Mouse (Mus musculus) hindlimb bud, embryonic 11.5 days (tissue): Measurements from ENCODE around the gene Bend6.

Experiments
- DNase-seq: peaks from one replicate; pipeline ENCODE4 v3.0.0-alpha.2; 2012; ENCODE audit warnings: low read depth, low spot score; ENCODE audit errors: extremely low spot score

Bend6 gene

DNA sequence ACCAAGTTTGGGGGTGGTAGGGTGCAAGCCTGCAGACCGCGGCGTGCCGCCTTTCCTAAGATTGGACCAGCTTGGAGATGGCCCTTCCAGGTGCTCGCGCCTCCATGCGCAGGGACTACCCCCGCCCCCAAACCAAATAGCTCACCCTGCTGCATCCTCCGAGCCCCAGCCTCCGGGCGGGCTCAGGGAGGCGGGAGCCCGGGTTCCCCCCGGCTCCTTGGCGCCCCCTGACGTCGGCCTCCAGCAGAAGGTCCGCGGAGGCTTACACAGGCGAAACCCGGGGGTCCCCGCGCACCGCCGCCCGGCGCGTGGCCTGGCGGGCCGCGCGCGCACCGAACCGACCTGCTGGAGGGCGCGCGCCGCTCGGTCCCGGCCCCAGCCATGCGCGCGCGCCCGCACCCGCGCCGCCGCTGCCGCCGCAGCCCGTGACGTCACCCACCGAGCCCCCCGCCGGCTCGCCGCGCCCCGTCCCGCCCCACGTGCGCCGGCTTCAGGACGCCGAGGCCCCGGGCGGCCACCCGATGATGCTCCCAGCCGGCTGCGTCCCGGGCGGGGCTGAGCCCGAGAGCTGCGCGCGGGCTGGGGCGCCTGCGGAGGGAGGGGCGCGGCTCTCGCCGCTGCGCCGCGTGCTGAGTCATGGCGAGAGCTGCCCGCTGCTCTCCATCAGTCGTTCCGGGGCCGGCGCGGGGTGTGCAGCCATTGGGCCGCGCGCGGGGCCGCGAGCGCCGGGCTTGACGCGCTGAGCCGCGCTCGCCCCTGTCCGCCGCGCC, at the start of gene Bend6:
Gene Bend6, minus strand, starts transcription at position 396 of the 770 bp plus-strand sequence.
- DNase-seq = no peak

DNA sequence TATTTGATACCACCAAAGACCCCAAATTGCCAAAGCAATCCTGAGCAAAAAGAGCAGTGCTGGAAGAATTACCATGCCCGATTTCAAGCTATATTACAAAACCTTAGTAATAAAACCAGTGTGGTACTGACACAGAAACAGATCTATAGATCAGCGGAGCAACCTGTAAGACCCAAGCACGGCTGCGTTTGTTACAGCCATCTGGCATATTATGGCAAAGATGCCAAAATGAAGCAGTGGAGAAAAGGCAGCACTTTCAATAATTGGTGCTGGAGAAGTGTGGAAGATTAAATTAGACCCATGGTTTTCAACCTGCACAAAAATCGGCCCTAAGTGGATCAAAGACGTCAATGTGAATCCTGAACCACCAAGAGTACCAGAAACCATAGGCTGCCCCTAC, 48.0 kb upstream of the Bend6 start:
- DNase-seq = no peak

DNA sequence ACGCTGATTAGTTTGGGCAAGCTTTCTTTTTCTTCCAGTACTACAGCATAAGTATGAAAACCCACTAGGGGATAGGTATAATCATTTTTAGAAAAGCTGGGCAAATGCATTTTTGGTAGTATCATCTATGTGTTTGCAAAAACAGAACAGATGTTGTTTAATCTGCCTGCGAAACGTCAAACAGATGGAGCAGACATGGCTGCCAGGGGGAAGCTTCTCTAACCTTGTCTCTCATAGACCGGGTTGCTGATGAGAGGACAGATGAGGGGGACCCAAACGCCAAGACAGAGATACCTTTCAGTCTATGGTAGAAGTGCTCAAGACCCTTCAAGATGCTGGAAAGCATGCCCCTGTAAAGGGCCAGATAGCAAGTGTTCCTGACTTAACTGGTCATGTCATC, 40.9 kb upstream of the Bend6 start:
- DNase-seq = no peak

DNA sequence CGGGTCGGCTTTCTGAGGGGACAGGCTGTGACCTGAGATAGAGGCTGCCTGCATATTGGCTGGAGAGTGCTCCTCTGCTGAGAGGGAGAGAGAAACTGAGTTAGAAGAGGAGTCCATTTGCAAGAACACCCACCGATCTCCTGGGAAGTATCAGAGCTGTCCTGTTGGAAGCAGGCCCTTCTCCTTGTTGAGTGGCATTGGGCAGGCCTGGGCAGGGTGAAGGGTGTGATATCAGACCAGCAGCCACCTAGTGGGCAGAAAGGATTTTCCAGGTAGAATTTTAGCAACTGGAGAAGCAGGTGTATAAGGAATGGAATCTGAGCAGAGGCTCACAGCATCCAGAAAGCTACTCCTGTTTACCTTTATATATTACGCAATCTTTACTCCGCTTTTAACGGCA, 40.2 kb upstream of the Bend6 start:
- no peak for DNase-seq

DNA sequence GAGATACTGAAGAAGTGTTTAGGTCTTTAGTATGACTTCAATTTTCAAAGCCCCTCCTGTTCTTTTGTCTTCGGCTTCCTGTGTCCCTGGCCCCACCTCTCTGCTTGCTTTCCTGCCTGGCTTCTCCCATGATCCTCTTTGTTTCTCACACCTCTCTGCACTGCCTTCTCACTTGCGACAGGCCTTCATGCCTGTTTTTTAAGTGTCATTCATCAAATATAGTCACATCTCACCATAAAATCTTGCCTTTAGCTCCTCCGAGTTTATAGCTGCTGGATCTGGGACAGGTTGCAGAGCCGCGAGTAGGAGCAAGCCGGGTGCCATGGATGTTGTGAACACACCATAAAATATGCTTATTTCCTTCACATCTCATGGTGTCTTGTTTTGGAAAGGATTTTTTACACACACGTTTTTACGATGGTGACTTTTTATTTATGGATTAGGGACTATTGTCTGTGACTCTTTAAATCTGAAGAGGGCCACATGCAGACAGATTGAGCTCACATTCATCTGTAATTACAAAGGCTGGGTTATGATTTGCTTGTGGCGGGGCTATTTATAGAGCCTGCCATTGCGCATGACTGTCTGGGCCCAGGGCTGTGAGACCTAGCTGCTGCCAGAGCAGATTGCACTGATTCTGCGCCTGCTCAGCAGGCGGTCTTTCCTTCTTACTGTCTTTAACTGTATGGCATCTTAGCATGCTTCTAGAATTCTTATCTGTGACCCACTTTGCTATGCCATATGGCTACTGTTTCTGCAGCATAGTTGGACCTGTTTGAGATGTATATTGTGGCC, 39.2 kb upstream of the Bend6 start:
- no peak for DNase-seq

DNA sequence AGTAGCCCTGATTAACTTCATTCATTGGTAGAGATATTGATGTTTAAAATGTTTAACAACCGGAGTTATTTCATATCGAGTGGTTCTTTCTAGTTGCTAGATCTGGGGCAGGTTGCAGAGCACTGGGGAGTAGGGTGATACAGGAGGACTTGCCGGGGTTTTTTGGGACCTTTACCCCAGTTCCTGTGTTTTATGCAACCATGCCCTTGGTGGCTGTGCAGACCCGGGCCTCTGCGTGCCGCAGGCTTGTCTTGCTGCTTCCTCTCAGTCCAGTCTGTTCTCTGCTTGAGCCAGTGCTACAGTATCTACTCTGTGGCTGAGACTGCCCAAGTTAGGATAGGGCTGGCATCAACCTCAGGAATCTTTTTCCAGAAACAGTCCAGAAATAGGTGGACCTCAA, 38.1 kb upstream of the Bend6 start:
- no peak for DNase-seq

DNA sequence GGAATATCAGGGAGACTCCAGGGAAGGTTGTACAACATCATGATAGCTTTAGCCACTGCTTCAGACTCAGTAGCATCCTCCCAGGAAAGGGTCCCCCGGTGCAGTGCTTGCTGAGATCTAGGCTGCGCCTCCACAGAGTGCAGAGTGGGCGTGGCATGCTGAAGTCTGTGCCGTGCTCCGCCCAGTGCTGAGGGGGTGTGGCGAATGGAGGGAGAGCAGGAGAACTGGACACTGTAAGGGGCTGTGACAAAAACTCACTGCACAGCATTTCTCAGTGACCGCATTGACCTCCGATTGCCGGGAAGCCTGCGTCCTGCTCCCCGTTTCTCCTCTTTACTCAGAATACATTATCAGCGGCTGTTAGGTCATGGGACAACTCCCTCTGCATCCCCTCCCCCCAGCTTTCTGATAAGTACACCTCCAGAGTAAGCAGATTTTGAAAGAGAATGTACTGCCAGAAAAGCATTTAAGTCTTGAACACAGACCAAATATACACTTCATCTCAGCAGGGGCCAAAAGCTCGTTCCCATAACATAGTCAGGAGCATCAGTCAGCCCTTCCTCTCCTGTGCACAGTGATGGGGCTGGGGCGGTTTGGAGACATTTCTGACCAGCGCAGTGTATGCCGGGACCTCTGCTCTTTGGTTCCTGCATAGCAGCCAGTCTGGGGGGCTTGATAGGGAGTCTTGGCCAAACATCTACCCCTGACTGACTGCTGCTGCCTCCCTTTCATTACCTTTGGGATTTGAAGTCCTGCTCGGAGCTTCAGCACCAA, 37.5 kb upstream of the Bend6 start:
- DNase-seq = no peak

DNA sequence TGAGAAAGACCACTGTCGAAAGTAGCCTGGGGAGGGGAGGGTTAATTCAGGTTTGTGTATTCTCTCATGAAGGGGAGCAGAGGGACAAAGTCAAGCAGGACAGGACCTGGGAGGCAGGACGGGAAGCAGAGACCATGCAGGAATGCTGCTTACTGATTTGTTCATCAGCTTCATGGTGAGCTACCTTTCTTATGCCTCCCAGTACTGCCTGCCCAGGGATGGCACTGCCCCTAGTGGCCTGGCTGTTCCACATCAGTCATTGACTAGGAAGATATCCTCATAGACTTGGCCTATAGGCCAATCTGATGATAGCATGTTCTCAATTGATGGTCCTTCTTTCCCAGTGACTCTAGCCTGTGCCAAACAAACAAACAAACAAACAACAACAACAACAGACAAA, 36.3 kb upstream of the Bend6 start:
- no peak for DNase-seq

DNA sequence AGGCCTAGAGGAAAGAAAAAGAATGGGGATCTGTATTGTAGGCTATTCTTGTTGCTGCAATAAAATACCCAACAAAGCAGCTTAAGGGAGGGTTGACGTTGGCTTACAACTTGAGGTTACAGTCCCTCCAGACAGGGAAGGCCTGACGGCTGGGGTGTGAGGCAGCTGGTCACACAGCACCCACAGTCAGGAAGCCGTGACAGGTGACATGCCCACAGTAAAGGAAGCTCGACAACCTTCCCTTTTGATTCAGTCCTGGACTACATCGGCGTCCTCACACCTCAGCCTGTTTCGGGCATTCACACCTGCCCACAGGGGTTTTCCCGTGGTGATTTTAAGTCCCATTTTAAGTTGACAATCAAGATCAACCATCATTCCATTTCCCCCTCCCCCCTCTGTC, 35.0 kb upstream of the Bend6 start:
- no peak for DNase-seq

DNA sequence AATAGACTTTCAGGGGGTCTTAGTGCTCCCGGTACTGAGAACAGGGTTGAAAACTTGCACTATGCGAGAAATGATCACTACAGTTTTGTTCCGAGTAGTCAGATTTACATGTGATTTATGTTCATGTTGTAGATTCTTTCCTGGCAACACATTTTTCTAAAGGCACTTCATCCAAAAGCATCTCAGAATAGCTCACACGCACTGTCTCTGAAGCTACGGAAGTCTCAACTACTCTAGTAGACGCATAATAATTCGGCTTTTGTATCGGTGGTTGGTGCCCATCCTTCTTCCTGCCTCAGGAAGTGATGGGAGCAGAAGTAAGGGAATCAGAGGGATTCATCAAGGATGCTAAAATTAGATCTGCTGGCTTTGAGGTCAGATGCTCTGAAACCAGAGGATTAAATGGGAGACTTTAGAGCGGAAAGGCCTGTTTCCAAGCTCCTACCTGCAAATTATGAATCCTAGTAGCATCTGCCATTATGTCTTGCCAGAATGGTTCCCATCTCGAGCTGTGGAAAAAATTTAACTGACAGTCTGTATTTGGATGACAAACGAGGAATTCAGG, 32.8 kb upstream of the Bend6 start:
- no peak for DNase-seq

DNA sequence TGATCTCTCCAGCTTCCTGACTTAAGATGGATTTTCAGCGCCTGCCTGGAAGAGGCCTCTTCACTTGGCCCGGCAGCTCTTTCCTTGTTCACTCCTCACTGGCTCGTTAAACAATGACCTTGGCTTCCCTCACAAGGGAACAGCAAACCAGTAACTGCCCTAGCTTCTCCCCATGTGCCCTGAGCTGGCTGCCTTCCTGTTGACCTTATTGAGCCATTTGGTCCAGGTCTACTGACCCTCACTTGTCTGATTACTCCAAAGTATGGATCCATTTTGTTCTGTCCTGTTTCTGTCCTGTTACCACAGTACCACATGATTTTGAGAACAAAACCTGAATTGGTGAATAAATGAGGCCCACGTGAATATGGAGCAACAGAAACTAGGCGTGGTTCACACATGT, 32.2 kb upstream of the Bend6 start:
- DNase-seq = no peak

DNA sequence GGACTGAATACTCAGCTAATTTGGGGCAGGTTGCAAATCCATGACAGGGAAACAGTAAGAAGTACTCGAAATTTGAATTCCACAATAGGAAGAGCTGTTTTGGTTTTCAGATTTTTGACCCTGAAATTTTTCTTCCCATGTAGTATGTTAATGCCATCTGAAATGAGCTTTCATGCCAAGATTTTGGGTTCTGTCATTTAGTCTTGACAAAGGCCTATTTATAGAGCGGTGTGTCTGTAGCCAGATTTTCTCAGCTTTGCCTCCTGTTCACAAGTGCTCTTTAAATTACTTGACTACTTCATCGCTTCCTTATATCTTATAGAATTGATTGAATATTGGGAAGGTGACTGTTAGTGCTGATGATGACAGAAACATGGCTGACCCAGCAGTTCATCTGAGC, 28.3 kb upstream of the Bend6 start:
- no peak for DNase-seq

DNA sequence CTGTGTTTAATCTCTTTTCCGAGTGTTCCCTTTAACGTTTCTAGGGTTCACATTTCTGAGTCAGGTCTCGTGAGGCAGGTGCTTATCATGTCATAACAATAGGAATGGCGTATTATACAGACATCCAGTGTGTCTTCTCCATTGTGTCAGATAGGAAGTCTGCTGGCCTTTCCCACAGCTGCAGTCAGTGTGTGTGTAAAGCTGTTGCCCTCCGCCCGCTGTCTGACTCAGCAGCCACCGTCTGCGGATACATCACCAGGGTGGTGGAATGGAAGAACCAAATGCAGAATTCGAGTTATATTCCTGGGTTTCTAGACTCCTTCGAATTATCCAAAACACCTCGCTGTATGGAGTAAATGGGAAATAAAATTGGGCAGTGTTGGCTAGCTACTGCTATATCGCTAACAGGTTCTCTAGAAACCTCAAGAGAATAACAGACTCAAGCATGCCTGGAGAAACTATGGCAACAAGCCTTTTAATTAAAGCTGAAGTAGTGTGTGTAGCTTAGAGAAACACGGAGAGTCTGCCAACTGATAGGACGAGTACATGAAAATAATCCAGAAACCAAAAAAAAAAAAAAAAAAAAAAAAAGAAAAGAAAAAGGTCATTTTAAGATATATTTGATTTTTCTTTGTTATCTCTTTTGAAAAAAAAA, 25.4 kb upstream of the Bend6 start:
- DNase-seq = no peak

DNA sequence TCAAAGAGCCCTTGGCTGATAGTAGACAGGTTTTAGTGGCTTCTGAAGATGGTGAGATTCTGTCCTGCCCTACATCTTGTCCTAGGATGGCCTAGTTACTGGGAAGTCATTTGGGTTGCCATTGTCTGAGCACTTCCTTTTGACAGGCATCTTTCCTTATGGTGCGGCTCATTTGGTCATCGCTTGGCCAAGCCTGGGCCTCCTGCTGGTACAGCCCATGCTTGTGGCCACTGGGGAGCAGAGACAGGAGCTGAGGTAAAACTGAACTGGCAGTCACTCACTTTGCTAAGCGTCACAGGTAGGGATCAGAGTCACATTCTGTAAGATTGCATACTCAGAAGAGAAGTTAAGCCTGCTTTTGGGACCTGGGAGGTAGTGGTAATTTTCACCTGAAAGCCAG, 24.6 kb upstream of the Bend6 start:
- no peak for DNase-seq

DNA sequence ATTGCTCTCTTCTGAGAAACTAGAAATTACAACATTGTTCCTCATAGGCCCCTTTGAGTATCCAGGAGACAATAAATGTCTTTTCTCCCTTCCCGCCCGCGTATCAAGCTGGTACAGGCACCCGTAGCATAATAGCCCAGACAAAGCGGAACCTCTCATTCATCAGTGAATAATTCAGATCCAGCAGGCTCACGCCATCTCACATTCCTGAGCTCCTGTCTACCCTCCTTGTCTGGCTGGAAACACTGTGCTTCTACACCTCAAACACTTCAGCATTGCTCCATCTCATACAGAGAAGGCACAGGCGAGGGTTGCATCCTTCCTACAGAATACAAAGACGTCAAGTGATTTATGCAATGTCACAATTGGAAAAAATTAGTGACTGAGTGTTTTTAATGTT, 24.2 kb upstream of the Bend6 start:
- DNase-seq = no peak

DNA sequence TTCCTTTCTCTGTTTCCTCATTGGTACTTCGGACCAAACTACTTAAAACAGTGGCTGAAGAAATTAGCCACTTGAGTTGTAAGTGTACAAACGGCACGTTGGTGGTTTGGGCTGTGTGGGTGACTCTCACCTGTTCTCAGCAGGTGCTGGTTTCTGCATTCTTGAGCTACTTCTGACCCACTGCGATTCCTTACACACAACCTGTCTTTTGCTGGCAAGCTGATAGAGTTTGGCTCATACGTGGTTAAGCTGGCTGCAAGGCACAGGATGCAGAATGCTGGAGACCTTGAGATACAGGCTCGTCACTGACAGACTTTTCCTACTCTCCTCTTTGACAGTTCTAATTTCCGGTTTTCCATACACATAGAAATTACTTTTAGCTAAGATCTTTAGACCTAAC, 19.9 kb upstream of the Bend6 start:
- no peak for DNase-seq

DNA sequence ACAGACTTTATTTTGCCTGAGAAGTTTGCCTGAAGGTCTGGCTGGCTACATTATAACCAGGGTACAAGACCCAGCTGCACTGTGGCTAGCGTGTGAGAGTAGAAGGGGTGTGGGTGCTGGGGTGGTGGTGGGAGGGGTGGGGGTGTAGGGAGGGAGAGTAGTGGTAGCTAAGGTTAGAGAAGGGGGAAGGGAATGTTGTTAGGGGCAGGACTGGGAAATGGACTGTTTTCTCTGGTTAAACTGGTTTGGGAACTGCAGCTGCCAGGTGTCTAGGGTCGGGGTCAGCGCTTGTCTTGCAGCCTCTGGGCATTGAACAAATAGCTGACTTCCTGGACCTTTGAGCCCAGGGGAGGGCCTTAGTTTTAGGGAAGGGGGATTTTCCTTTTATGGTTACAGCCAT, 17.7 kb upstream of the Bend6 start:
- DNase-seq = no peak

DNA sequence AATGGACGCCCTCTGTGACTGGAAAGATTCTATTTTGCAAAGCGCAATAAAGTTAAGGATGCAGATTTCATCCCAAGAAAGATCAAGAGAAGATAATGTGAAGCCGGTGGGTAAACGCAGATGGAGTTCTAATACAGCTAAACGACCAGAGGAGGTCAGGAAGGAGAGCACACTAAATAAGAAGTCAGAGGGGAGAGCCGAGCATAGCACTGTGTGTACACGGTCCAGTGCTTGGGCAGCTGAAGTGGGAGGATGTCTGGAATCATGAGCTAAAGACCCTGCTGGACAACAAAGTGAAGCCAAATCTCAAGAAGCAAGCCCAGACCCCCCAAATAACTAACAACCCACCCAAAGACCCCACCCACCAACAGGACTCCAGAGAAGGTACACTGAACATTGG, 15.4 kb upstream of the Bend6 start:
- no peak for DNase-seq

DNA sequence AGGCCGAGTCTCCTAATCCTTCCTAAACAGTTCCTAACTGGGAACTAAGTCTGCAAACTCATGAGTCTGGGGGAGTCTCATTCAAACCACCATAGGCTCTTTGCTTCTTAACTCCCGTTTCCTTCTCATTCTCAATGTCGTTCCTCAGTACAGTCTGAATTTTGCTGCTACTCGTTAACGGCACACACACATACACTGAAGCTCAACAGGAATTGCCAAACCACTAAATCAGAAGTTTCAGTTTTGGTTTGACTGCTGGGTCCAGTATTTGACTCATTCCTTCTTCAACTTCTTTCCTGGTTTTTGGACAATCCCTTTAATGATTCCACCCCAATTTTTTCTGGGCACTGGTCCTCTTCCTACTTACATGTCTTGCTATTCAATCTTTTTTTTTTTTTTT, 8.9 kb upstream of the Bend6 start:
- no peak for DNase-seq

DNA sequence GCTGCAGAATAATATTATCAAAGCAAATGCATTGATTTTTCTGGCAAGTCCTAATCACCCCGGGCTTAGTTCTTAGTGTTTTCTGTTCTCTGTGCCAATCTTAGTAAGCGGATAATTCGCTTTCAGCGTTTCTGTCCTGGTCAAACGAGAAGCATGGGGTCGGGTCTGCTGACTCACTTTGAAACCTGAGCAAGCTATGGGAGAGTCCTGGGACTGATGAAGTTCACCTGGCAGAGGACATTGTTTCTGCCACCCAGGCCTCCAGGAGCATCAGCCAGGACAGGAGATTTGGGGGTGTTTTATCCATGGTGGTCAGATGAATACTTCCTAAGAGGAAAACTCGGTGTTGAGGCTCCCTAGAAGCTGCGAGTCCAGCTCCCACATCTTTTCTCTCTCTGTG, 4.0 kb upstream of the Bend6 start:
- no peak for DNase-seq
